Mouse (Mus musculus) lung, embryonic 15.5 days (tissue): ENCODE measurements around the gene Pou3f3. TPM values are rescaled to one million over a fixed set of nuclear protein-coding genes. Genes with fewer than 3 reads are reported as not detected.

Experiments used
- ATAC-seq: fragments of 200-750 bp; cut with Nextera tagmentation; 2 replicates; pipeline ENCODE4 v1.8.0; 2017; ENCODE audit warnings: moderate number of reproducible peaks, borderline replicate concordance; ENCODE audit not compliant: low FRiP score, low TSS enrichment; ENCODE audit errors: extremely low read depth
- H3K27ac ChIP-seq: fragments of 300-500 bp; sonication (generic); 2 replicates; pipeline ENCODE4 v1.5.1; 2015; ENCODE audit warnings: moderate library complexity, mild to moderate bottlenecking, inconsistent platforms
- H3K27me3 ChIP-seq: fragments of 300-500 bp; sonication (generic); 2 replicates; pipeline ENCODE4 v1.6.1; 2015; ENCODE audit warnings: inconsistent platforms
- H3K36me3 ChIP-seq: fragments of 300-500 bp; sonication (generic); 2 replicates; pipeline ENCODE4 v1.6.1; 2015; ENCODE audit warnings: inconsistent platforms
- H3K4me1 ChIP-seq: fragments of 300-500 bp; sonication (generic); 2 replicates; pipeline ENCODE4 v1.6.1; 2015; ENCODE audit warnings: inconsistent platforms
- H3K4me2 ChIP-seq: fragments of 300-500 bp; sonication (generic); 2 replicates; pipeline ENCODE4 v1.6.1; 2015; ENCODE audit warnings: inconsistent platforms, mild to moderate bottlenecking, moderate library complexity
- H3K4me3 ChIP-seq: fragments of 300-500 bp; sonication (generic); 2 replicates; pipeline ENCODE4 v1.5.1; 2015; ENCODE audit warnings: mild to moderate bottlenecking, inconsistent platforms
- H3K9ac ChIP-seq: fragments of 300-500 bp; sonication (generic); 2 replicates; pipeline ENCODE4 v1.6.1; 2015; ENCODE audit warnings: inconsistent platforms
- H3K9me3 ChIP-seq: fragments of 300-500 bp; sonication (generic); 2 replicates; pipeline ENCODE4 v1.6.1; 2016; ENCODE audit warnings: inconsistent platforms
- WGBS: fragments of 180-500 bp; shearing (Covaris S2); methylation state at CpG from one replicate; pipeline ENCODE4 v1.1.7; 2015; 5-methylcytosine and 5-hydroxymethylcytosine counted together
- polyA plus RNA-seq: library from polyadenylated mRNA; unstranded; fragments of >200 nt; fragmentation: Nextera tagmentation; extraction: Ambion mirVana; gene quantifications from 2 replicates; pipeline ENCODE4 v1.2.1, GENCODE M21; 2015

Pou3f3 gene
- polyA plus RNA-seq, 1 experiment from 2014 or later = 0.32 TPM

DNA sequence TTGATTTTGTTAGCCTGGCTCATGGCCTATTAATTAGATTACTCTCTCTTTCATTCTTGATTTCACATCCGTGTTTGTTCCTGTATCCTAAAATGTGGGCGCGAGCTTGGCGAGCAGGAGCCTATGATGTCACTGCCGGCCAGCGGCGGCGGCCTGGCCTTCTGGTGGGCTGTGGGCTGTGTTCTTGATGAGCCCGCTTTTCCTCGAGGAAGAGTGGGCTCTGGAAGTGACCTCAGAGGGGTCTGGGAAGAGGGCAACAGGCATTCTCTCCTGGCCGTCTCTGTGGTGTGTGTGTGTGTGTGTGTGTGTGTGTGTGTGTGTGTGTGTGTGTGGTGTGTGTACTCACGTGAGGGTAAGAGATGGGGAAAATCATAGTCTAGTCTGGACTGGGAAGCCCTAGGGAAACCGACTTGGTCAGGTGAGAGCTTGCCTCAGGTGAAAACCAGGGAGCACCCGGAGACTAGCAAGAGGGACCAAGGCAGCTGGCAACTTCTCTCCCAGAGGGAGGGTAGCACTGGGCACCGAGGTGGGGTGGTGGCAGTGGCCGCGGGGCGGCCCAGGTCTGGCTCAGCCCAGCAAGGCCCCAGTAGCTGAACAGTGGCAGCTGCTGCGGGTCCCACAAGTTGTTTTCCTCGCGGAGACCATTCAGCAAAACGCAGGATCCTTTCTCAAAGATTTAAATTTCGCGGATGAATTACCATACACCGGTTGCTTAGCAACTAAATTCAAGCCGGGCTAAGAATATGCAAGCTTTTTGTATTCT is 8.5 kb downstream of the Pou3f3 start:
- Histone ChIP-seq H3K4me1 (0 out of 2 replicates have a peak, but pooled peaks cover 4% of the 10 kb centered on the region), H3K27ac (no peak overlapping the region), H3K4me2 (no peak overlapping the region), H3K36me3 (no peaks in the 10 kb centered on the region), H3K9me3 (no peaks in the 10 kb centered on the region), H3K27me3 (peaks cover 93% of the 10 kb centered on the region), H3K4me3 (no peak overlapping the region), H3K9ac (no peak overlapping the region)
- WGBS = 4% methylated on average over 26 of the region's 26 CpGs
- ATAC-seq = no peak

DNA sequence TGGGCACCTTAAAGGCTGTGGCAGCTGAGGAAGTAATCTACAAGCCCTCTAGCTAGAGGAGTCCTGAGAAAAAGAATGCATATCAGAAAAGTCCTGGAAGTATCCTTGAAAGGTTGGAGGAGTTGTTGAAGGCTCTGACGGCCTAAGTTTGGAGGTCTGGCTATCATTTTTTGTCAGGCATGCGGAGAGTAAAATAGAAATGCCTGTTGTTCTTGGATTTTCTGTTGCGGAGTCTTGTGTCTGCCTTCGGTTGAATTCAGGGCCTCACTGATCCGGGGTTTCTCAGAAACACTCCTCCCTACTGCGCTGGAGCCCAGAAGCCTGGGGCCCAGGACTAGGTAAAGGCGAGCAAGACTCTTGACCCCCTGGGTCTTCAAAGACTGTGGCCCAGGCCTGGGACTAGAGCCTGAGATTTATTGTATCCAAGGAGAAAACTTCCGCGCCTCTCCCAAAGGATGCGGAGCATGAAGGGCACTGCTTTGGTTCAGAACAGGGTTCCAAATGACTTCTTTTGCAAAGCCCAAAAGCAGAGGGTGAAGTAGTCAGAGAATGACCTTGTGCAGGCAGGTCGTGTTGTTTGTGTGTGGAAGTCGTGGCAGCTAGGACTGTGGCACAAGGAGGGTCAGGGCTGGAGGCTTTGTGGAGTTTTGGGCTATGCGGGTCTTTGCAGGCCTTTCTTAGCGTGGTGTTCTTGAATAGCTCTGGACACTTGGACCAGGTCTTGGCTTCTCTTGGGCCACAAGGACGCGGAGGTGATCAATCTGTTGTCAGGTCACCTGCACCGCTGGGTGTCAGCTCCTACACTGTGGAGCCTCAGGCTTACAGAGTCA is 9.6 kb downstream of the Pou3f3 start:
- Histone ChIP-seq H3K27me3 (peaks cover 96% of the 10 kb centered on the region), H3K9me3 (no peaks in the 10 kb centered on the region), H3K4me1 (no peaks in the 10 kb centered on the region), H3K9ac (no peak overlapping the region), H3K4me2 (no peak overlapping the region), H3K4me3 (no peak overlapping the region), H3K27ac (no peak overlapping the region), H3K36me3 (no peaks in the 10 kb centered on the region)
- no peak for ATAC-seq
- WGBS = 19% methylated on average over 17 of the region's 17 CpGs

DNA sequence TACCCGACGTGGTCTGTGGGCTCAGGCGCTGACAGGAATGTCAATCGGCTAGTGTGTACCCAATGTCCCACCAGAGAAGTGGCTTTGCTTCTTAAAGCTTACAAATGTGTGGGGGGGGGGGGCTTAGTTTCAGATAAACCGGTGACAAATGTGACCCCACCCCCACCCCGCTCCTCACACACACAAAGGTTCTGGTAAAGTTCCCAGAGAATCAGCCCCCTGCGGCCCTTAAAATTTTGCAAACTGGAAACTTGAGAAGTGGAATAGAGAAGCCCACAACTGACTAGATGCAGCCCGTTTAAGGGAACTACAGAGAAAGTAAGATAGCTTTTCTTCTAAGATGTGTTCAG is 10.2 kb downstream of the Pou3f3 start:
- Histone ChIP-seq H3K36me3 (no peaks in the 10 kb centered on the region), H3K4me3 (no peak overlapping the region), H3K27me3 (peaks cover 97% of the 10 kb centered on the region), H3K4me1 (no peaks in the 10 kb centered on the region), H3K4me2 (no peak overlapping the region), H3K9ac (no peak overlapping the region), H3K27ac (no peak overlapping the region), H3K9me3 (no peaks in the 10 kb centered on the region)
- ATAC-seq = no peak
- 10% methylated on average over 8 of the region's 8 CpGs for whole genome bisulfite sequencing

DNA sequence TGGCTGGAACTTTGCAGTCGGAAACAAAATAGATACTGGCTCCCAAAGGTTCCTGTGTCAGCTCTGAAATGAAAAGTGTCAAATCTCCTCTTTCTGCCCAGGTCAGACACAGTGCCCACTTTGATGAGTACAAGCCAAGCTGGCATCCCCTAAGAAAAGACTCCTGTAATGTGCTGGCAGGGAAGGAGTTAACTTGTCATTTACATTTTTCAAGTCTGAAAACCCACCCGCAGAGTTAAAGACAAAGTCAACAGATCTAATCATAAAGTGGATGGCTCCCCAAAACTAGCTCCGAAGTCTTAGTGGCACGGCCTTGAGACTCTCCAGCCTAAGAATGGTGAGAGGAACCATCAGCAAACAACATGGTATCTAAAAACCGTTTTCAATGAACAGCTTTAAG is 11.6 kb downstream of the Pou3f3 start:
- 8% methylated on average over 5 of the region's 5 CpGs for WGBS
- no peak overlapping the region for H3K27ac ChIP-seq

DNA sequence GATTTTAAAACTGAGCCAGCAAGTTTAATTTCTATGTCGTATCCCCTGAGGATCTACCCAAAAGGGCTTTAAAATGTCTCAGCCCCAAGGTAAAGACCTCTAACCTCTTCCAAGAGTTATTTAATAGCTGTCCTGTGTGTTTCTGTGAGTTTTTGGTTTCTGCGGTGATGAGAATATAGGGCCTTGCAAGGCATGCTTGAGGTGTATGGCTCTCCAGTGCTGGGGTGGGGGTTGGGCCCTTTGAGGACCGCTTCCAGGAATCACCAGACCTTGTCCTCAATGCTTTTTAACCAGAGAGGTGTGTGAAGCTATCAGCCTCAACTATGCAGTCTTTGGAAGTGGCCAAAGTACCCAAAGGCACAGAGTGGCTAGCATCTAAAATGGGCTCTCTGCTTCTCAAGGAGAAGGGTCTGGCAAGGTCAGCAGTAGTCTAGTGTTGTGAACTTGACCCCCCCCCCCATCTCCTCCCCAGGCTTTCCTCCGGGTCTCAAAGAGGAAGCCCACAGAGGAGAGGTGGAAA is 12.1 kb downstream of the Pou3f3 start:
- Histone ChIP-seq H3K27ac (no peak overlapping the region), H3K36me3 (no peaks in the 10 kb centered on the region), H3K4me3 (no peak overlapping the region), H3K27me3 (peaks cover 96% of the 10 kb centered on the region), H3K9ac (no peak overlapping the region), H3K4me2 (no peak overlapping the region), H3K4me1 (no peaks in the 10 kb centered on the region), H3K9me3 (no peaks in the 10 kb centered on the region)
- ATAC-seq = no peak
- 7% methylated on average over 4 of the region's 4 CpGs for WGBS

More for the DNA sequence above, 11.6 kb downstream of the Pou3f3 start:
- Histone ChIP-seq H3K27me3 (peaks cover 97% of the 10 kb centered on the region), H3K4me2 (no peak overlapping the region), H3K9me3 (no peaks in the 10 kb centered on the region), H3K4me3 (no peak overlapping the region), H3K9ac (no peak overlapping the region), H3K36me3 (no peaks in the 10 kb centered on the region), H3K4me1 (no peaks in the 10 kb centered on the region)
- no peak for ATAC-seq

DNA sequence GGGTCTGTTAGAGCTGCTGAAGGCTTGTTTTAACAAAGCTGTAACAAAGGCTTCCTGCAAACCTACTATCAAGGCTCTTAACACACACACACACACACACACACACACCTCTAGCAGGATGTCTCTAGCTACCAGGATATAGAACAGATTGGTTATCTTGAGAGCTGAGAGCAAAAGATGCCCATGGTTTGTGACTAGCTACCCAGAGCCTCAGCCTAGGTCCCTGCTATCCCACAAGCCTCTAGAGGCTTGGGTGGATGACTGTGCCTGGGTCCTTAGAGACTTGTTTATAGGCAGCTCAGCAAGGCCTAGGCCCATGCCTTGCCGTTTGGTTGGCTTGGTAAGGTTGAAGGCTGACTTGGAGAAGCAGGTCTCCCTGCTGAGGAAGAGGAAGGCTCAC is 13.5 kb downstream of the Pou3f3 start:
- H3K4me3 ChIP-seq = no peak overlapping the region
- no peaks in the 10 kb centered on the region for H3K9me3 ChIP-seq
- 18% methylated on average over 1 of the region's 1 CpGs for WGBS
- H3K4me1 ChIP-seq = peaks cover 11% of the 10 kb centered on the region
- no peak for ATAC-seq
- H3K9ac ChIP-seq = no peak overlapping the region
- H3K27me3 ChIP-seq = peaks cover 97% of the 10 kb centered on the region
- H3K36me3 ChIP-seq = no peaks in the 10 kb centered on the region
- H3K4me2 ChIP-seq = no peak overlapping the region
- H3K27ac ChIP-seq = no peak overlapping the region

DNA sequence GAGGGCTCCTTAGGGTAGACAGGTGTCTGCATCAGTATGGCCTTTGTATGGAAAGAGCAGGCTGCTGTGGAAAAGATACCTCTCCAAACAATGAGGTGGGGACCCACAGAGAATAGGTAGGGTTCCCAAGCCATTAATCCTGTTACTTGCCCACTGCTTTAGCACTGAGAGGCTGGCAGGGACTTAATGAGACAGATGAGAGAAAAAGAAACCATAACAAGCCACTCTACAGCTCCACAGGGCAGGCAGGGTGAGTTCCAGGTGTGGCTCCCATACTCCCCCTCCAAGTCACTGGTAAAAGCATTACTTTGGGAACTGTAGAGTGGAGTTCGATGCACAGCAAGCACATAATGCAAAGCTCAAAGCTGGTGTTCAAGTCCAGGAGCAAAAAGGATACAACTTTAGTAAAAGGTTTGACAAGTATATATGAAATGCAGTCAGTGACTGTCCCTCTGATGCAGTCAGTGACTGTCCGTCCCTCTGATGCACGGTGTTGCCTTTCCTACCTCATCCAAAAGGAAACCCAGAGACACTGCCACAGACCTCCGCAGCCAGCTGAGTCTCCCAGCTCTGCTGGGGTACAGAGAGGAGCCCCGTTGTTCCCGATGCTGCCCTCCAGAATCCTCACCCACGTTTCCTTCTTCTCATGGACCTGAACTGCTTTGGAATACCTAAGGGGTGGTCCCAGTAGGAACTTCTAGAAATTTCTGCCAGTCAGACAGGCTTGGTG is 14.0 kb downstream of the Pou3f3 start:
- no peak overlapping the region for H3K27ac ChIP-seq
- no peak overlapping the region for H3K9ac ChIP-seq
- no peaks in the 10 kb centered on the region for H3K36me3 ChIP-seq
- H3K4me2 ChIP-seq = no peak overlapping the region
- ATAC-seq = no peak
- no peak overlapping the region for H3K4me3 ChIP-seq
- peaks cover 14% of the 10 kb centered on the region for H3K4me1 ChIP-seq
- 12% methylated on average over 7 of the region's 7 CpGs for WGBS
- no peaks in the 10 kb centered on the region for H3K9me3 ChIP-seq
- peaks cover 95% of the 10 kb centered on the region for H3K27me3 ChIP-seq

DNA sequence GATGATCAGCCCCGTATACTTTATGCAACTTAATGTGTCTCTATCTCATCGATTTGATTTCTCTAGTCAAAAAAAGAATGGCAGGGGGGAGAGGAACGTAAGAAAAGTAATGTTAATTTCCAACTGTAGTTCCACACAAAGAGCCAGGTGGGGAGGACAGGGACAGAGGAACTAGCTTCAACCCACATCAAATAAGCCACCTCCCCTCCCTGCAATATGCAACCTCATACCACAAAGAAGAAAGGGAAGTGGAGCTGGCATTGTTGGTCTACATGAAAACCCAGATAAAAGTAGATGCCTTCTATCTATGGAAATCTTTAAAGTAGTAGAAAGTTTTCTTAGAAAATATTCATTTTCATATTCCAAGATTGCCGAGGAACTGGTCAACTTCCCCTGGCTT is 14.7 kb downstream of the Pou3f3 start:
- peaks cover 95% of the 10 kb centered on the region for H3K27me3 ChIP-seq
- no peak overlapping the region for H3K4me3 ChIP-seq
- 19% methylated on average over 4 of the region's 4 CpGs for WGBS
- H3K36me3 ChIP-seq = no peaks in the 10 kb centered on the region
- H3K27ac ChIP-seq = no peak overlapping the region
- no peak overlapping the region for H3K4me2 ChIP-seq
- ATAC-seq = no peak
- H3K9me3 ChIP-seq = no peaks in the 10 kb centered on the region
- no peak overlapping the region for H3K9ac ChIP-seq
- H3K4me1 ChIP-seq = peaks cover 14% of the 10 kb centered on the region

DNA sequence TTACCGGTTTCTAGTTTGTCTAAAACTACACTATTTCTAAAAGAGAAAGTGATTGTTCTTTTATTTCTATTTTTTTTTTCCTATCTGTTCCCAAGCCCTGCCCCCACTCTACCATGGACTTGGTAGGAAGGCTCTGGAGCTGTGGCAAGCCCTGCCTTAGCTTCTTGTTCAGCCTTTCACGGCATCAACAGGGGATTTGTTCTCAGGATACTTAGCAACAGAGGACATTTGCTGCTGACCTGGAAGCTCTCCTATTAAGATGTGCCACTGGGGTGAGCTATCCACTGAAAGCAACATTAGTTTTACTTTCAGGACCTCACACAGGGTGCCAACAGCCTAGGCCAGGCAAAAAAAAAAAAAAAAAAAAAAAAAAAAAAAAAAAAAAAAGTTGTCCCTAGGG is 15.4 kb downstream of the Pou3f3 start:
- peaks cover 95% of the 10 kb centered on the region for H3K27me3 ChIP-seq
- H3K4me1 ChIP-seq = peaks cover 14% of the 10 kb centered on the region
- no peaks in the 10 kb centered on the region for H3K36me3 ChIP-seq
- 10% methylated on average over 2 of the region's 2 CpGs for WGBS
- no peak for ATAC-seq
- no peak overlapping the region for H3K4me2 ChIP-seq
- H3K27ac ChIP-seq = no peak overlapping the region
- H3K9me3 ChIP-seq = no peaks in the 10 kb centered on the region
- no peak overlapping the region for H3K9ac ChIP-seq
- no peak overlapping the region for H3K4me3 ChIP-seq

DNA sequence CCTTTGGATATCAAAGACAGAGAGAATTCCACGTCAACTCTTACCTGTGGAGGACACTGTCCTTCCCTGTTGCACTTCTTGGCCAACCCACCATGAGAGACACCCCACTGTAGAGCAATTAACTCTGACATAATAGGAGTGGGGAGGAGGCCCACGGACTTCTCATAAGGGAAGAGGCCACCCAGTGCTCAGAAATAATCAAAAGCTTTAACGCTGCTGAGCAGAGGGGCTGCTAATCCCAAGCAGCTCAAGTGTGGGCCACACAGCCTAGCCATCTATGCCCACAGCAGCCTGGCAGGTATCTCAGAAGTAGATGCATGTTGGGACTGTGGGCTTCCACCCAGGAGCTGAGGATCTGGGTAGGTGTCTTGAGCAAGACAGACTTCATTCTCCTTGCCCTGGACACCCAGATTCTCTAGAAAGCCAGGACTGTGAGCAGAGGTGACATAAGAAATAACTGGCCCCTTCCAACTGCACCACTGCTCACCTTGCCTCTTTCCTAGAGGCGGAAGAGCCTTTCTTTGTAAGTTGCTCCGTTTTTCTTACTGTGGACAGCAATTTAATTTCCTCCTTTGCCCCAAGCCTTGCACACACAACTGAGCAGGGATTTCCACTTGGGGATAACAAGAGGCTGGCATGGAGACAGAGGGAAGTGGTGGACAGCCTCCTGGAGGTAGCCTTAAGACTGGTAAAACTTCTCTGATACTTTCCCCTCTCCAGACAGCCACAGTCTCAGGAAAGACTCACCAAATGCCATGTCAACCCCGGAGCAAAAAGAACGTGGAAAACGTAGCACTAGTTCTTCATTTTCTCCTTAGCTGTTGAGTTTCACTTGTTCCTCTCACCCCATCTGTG is 16.1 kb downstream of the Pou3f3 start:
- no peak overlapping the region for H3K27ac ChIP-seq

DNA sequence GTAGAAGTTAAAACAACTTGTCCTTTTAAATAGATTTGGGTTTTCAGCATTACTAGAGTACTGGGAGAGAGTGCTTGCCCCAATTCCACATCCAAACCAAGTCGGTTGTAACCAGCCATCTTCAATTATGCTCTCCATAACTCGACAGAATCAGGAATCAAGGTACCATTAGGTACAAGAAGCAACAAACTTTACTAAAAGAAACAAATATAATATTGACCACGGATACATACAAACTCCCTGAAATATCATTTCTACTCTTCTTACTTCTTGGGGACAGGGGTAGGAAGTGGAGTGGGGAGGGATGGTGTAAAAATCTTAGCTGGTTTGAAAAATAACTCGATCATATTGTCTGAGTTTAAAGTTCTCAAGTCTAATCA is 16.7 kb downstream of the Pou3f3 start:
- ATAC-seq = no peak
- no peaks in the 10 kb centered on the region for H3K9me3 ChIP-seq
- H3K9ac ChIP-seq = no peak overlapping the region
- WGBS = 8% methylated on average over 4 of the region's 4 CpGs
- no peak overlapping the region for H3K27ac ChIP-seq
- H3K4me2 ChIP-seq = no peak overlapping the region
- no peak overlapping the region for H3K4me3 ChIP-seq
- no peaks in the 10 kb centered on the region for H3K36me3 ChIP-seq
- H3K27me3 ChIP-seq = peaks cover 95% of the 10 kb centered on the region
- H3K4me1 ChIP-seq = peaks cover 14% of the 10 kb centered on the region

More for the DNA sequence above, 16.1 kb downstream of the Pou3f3 start:
- Histone ChIP-seq H3K9ac (no peak overlapping the region), H3K4me1 (peaks cover 14% of the 10 kb centered on the region), H3K4me2 (no peak overlapping the region), H3K27me3 (peaks cover 95% of the 10 kb centered on the region), H3K36me3 (no peaks in the 10 kb centered on the region), H3K4me3 (no peak overlapping the region), H3K9me3 (no peaks in the 10 kb centered on the region)
- WGBS = 16% methylated on average over 8 of the region's 8 CpGs
- ATAC-seq = no peak
